Mouse (Mus musculus): ENCODE measurements at regions not wholly inside any gene's neighbourhood (a gene's known extent, or its start where the extent isn't known, plus 50 kb on each side); places are given as distances from the start of the nearest gene placed in this dataset.
A peak's percentile ranks its signal among the peaks of the same experiment; 100 is the strongest.

- DNase-seq: no peak
These were observed 114.7 kb downstream of the Uri1 start for GRCm38 (mm10) chr7:37908618-37909130.

- DNase-seq: peak; percentile 66
These were observed 120.4 kb upstream of the Zfp536 start for GRCm38 (mm10) chr7:37893885-37894284.

- DNase-seq: no peak
These were observed 100.9 kb upstream of the Zfp536 start for GRCm38 (mm10) chr7:37874382-37874781.

GRCm38 (mm10) chr7:37870956-37871355, 97.5 kb upstream of the Zfp536 start:
- no peak for DNase-seq

GRCm38 (mm10) chr7:37866468-37866867, 93.0 kb upstream of the Zfp536 start:
- no peak for DNase-seq

- no peak for DNase-seq
These were observed 78.0 kb upstream of the Zfp536 start for GRCm38 (mm10) chr7:37851471-37851870.

- DNase-seq: no peak
These were observed 71.8 kb upstream of the Zfp536 start for GRCm38 (mm10) chr7:37845201-37845600.

GRCm38 (mm10) chr7:37842000-37842513, 68.6 kb upstream of the Zfp536 start:
- DNase-seq: no peak

GRCm38 (mm10) chr7:37841549-37841948, 68.1 kb upstream of the Zfp536 start:
- DNase-seq: no peak

GRCm38 (mm10) chr7:37837883-37838282, 64.4 kb upstream of the Zfp536 start:
- no peak for DNase-seq

GRCm38 (mm10) chr7:37837372-37837771, 63.9 kb upstream of the Zfp536 start:
- no peak for DNase-seq

GRCm38 (mm10) chr7:37833420-37833819, 60.0 kb upstream of the Zfp536 start:
- no peak for DNase-seq

- DNase-seq: no peak
These were observed 58.9 kb upstream of the Zfp536 start for GRCm38 (mm10) chr7:37832322-37832721.

- DNase-seq: no peak
These were observed 52.3 kb upstream of the Zfp536 start for GRCm38 (mm10) chr7:37825766-37826165.
